Mouse (Mus musculus): Measurements from ENCODE around the gene Gm20716.

- TF ChIP-seq POLR2A (IDR thresholded peaks at IDR 0.05; ENCODE audit: borderline replicate concordance, extremely low read depth, insufficient read depth, insufficient read length, poor library complexity, severe bottlenecking): no peak
- no peak for TF ChIP-seq CTCF (IDR thresholded peaks at IDR 0.05; ENCODE audit: borderline replicate concordance, extremely low read depth, insufficient read depth, insufficient read length)
These were observed 68.2 kb downstream of the Gm20716 start for GRCm38 (mm10) chr2:168161978-168162377.

All from brain, embryonic 14.5 days (tissue).